Mouse (Mus musculus) gastrocnemius, adult 2 months (tissue): Measurements from ENCODE around the gene Tspan9. TPM values are rescaled to one million over a fixed set of nuclear protein-coding genes. Genes with fewer than 3 reads are reported as not detected.

Experiments
- DNase-seq: peaks from one replicate; pipeline ENCODE4 v3.0.0; 2022
- H3K27ac ChIP-seq: fragments of 200-600 bp; 2 replicates; pipeline ENCODE4 v1.8.1; 2022; ENCODE audit warnings: mild to moderate bottlenecking
- H3K4me3 ChIP-seq: fragments of 200-600 bp; 2 replicates; pipeline ENCODE4 v1.8.1; 2022; ENCODE audit warnings: mild to moderate bottlenecking, moderate library complexity
- CTCF ChIP-seq: fragments of 200-600 bp; IDR thresholded peaks from 2 replicates; pipeline ENCODE4 v1.8.1; 2022; ENCODE audit warnings: antibody characterized with exemption, mild to moderate bottlenecking, moderate library complexity
- intact Hi-C: fragments of 180-260 bp; cut with DNase I; formaldehyde crosslinking; loops from one replicate; pipeline ENCODE4 v1.15.1; 2025
- total RNA-seq, 2 experiments: library from RNA; stranded (reverse); gene quantifications; 2 replicates each; pipeline ENCODE4 v1.2.3; 2021

The Tspan9 gene
- total RNA-seq, 2 experiments from 2014 or later, result 21.8 to 41.9 TPM

DNA sequence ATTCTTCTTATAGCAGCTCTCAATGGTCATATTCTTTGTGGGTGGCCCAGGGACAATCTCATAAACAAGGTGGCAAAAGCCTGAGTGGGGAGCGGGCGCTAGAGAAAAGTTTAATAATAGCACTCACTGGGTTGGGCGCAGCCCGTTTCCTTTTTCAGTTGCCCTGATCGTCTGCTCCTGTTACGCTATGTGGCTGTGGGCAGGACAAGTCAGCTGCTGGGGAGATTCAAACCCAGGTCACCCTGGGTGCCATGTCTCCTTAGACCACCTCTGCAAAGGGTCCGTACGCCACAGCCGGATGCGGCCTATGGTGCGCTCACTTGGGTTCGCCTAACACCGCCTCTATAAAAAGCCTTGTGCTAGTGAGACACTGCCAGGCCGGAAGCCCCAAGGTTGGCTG, 156.0 kb downstream of the Tspan9 start:
- intact Hi-C loops, result no loop called here
- Histone ChIP-seq H3K27ac (peak overlapping the region; percentile 85), H3K4me3 (no peak overlapping the region)
- DNase-seq, result peak; percentile 63
- no peak for TF ChIP-seq CTCF

DNA sequence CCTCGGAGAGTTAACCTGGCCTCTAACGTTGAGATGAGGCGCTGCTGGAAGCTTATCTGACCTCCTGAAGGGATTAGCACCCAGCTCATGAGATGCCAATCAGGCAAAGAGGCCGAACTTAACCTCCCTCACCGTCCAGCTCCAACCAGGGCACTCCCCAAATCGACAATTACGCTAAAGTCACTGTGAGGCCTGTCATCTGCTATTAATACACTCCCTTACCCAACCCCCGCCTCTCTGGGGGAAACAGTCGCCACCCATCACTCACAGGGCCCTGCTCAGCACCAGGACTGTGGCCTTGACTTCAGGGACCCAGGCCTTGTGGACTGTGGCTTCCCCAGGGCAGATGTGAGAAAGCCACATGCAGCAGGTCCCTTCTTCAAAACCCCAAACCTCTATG, 157.0 kb downstream of the Tspan9 start:
- intact Hi-C loops, result no loop called here
- H3K27ac ChIP-seq, result peak overlapping the region; percentile 85
- H3K4me3 ChIP-seq, result no peak overlapping the region
- peak; percentile 61 for DNase-seq
- TF ChIP-seq CTCF, result no peak

DNA sequence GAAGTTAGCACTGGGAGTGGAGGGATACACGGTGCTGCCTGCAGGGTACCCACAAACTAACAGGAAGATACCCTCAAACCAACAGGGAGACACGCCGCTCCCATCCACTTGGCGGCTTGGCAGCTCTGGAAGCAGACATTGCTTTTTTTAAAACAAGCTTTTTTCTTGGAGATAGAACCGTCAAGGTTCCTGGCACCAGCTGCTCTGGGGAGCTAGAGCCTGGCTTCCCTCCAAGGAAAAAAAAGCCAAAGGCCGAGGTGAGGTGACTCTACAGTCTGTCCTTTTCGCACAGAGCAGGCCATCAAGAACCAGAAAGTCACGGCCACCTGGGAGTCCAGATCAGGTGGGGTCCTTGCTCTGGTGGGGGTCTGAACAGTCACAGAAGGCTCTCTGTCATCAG, 162.2 kb downstream of the Tspan9 start:
- intact Hi-C loops, result no loop called here
- H3K27ac ChIP-seq, result no peak overlapping the region
- DNase-seq, result no peak
- TF ChIP-seq CTCF, result no peak
- H3K4me3 ChIP-seq, result no peak overlapping the region

DNA sequence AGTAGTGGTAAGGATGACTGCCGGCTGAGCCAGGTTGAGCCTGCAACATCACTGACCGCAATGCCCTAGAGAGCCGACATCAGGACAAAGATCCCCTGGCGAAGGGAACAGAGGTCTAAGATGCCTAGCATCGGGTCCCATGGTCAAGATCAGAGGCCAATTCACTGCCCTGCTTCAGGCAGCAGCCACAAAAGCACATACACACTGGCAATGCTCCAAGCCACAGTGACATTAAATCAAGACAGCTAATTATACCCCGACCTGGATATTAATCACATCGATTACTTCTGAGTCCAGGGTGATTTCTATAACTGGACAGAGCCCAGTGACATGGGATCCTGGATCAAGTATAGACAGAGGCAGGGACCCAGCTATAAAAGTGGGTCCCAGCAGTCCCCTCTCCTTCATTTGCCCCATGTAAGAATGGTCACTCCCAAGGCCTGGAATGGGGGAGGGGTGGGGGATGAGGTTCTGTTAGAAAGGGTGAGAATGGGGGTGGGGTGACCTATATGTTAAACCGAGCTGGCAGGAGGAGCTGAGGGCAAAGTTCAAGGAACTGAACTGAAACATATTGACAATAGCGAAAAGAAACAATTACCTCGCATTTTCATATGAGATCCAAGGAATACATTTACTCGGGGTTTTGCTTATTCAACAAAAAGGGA, 162.9 kb downstream of the Tspan9 start:
- H3K27ac ChIP-seq, result no peak overlapping the region
- no peak for TF ChIP-seq CTCF
- H3K4me3 ChIP-seq, result no peak overlapping the region
- no peak for DNase-seq
- intact Hi-C loops, result no loop called here

DNA sequence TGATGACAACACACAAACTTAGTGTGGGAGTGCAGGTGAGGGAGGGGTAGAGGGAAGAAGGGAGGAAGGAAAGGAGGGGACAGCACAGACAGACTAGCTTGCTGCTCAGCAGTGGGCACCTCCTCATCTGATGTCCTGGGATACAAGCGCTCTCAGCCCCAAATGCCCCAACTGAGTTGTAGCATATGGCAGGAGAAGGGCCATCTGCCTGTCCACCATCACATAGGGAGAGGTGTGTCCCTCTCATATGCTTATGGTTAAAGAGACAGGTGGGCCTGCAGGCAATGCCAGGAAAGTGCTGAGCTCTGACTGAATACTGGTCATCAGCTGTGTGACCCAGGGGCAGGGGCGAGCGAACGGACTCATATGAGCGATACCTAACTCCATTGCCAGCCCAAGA, 163.6 kb downstream of the Tspan9 start:
- intact Hi-C loops, result no loop called here
- no peak overlapping the region for H3K4me3 ChIP-seq
- no peak for TF ChIP-seq CTCF

DNA sequence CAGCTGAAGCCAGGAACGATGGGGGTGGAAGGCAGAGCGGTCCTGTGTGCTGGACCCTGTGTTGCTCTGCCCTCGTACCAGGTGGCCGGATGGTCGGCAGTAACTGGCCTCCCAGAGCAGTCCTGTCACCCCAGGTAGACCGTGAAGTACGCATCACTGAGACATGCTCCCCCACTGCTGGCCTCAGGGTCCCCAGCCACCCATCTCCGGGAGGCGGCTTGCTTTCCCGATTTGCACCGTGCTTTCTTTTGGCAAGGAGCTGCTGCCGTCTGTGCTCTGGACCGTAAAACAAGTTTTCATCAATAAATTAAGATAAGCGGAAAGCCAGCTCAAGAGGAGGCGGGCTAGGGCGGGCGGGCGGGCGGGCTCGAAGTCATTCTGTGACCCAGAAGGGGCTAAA, 164.5 kb downstream of the Tspan9 start:
- no peak for TF ChIP-seq CTCF
- DNase-seq, result no peak
- intact Hi-C loops, result no loop called here
- H3K4me3 ChIP-seq, result no peak overlapping the region
- H3K27ac ChIP-seq, result no peak overlapping the region

More for the DNA sequence above, 163.6 kb downstream of the Tspan9 start:
- DNase-seq, result no peak
- H3K27ac ChIP-seq, result no peak overlapping the region

DNA sequence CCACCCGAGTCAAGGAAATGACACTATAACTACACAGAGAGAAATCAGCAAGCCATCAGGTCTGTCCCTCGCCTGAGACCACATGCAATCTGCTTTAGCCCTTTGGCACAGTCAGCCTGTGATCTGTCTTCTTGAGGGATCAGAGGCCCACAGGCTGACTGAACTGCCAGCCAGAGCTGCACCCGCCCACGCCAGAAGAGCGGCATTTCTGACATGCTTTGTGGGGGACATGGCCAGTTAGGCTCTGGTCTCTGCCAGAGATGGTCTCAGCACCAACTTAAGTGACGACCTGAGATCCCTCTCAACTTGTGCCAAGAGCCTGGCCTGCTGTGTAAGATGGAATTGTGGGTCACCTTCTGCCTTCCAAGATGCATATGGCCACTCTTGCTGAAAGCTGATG, 166.7 kb downstream of the Tspan9 start:
- no peak for TF ChIP-seq CTCF
- H3K4me3 ChIP-seq, result no peak overlapping the region
- no peak for DNase-seq
- no peak overlapping the region for H3K27ac ChIP-seq
- intact Hi-C loops, result no loop called here

DNA sequence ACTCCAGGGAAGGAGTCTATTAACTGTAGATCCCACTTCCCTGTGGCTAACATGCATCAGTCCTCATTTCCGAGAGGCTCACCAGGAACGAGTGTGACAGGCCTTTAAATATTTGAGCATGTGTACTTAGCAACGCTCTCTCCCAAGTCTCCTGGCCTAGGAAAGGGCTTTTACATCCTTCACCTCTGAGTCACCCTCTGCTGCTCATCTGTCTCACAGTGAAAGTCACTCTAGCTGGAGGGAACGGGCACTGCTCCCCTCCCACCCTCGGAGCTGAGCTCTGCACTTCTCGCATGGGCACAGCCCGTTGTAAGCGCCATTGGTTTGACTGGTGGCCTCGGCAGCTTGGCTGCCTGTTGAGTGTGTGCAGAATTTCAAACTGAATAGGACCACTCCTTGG, 169.4 kb downstream of the Tspan9 start:
- H3K4me3 ChIP-seq, result no peak overlapping the region
- H3K27ac ChIP-seq, result no peak overlapping the region
- intact Hi-C loops, result loop anchor here (5.0 kb wide), 1 partner anchor 103 kb away; no protein-coding TSS in a partner anchor
- DNase-seq, result no peak
- TF ChIP-seq CTCF, result no peak

DNA sequence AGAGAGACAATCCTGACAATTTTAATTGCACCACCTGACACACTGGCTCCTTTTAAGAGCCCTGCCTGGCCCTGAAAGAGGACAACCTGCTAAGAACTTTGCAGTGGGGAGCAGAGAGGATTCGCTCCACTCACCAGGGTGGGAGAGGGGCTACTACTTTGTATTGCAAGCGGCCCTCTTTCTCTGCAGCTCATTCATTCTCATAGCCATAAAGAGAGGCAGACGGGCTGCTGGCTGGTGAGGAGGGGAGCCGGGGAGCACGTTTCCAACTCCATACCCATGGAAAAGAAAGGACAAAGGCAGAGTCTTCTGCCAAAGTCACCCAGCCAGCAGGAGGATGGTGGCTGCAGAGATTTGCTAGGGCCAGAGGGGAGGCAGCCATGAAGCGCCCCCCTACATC, 169.8 kb downstream of the Tspan9 start:
- TF ChIP-seq CTCF, result no peak
- DNase-seq, result no peak
- intact Hi-C loops, result loop anchor here (5.0 kb wide), 1 partner anchor 104 kb away; no protein-coding TSS in a partner anchor
- Histone ChIP-seq H3K4me3 (no peak overlapping the region), H3K27ac (no peak overlapping the region)

DNA sequence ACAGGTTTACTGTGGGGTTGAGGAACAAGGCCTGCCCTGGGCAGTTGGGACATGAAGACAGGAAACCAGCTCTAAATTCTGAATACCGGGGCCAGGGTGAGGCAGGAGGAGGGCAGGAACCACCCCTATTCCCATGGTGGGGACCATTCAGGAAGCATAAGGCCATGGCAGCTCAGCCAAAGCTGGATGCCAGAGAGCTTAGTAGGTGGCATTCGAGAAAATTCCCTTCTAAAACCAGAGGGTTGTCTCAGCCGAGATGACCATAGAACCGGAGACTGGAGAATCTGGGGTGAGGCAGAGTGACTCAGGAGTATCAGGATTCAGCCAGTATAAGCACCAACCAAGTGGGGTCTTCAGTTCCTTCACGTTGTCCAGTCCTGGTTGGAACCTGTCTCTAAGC, 171.5 kb downstream of the Tspan9 start:
- H3K27ac ChIP-seq, result no peak overlapping the region
- H3K4me3 ChIP-seq, result no peak overlapping the region
- no peak for DNase-seq
- no peak for TF ChIP-seq CTCF
- intact Hi-C loops, result loop anchor here (2.0 to 5.0 kb wide), 3 partner anchors 57 to 173 kb away; no protein-coding TSS in a partner anchor

DNA sequence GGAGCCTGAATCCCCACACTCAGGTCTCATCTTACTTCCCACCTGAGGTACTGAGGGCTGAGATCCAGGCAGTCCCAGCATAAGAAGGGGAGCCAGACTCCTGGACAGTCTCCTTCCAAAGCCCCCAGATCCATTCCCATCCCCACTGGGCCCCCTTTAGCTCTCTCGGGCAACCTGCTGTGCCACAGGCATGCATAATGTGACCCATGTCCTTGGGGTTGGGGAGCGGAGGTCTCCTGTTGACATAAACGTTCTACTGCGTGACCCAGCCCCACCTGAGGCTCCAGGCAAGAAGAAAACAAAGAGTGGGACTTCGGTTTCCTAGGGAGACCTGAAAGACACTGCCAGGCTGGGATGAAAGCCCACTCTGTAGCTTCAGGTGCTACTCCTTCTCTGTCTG, 172.5 kb downstream of the Tspan9 start:
- DNase-seq, result no peak
- TF ChIP-seq CTCF, result no peak
- Histone ChIP-seq H3K4me3 (no peak overlapping the region), H3K27ac (no peak overlapping the region)
- intact Hi-C loops, result loop anchor here (1.0 to 5.0 kb wide), 4 partner anchors 58 to 174 kb away; no protein-coding TSS in a partner anchor

DNA sequence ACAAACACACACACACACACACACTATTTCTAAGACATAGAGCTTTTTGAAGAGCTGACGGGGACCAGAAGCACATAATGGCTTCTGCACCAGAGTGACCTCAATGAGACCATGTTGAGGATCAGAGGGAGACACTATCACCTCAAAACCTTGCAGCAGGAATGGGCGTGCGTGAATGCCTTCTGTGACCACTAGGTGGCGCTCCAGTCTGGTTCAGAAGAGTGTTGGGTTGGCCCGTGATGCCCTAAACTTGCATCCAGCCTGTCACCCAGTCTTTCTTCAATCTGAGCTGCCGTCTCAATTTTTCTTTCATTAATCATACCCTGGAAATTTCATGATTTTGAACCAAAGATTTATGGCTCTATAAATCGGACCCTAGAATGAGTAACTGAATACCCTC, 173.3 kb downstream of the Tspan9 start:
- intact Hi-C loops, result loop anchor here (1.0 to 5.0 kb wide), 4 partner anchors 59 to 175 kb away; no protein-coding TSS in a partner anchor
- no peak overlapping the region for H3K4me3 ChIP-seq
- DNase-seq, result peak; percentile 86
- peak; percentile 99 for TF ChIP-seq CTCF
- no peak overlapping the region for H3K27ac ChIP-seq

DNA sequence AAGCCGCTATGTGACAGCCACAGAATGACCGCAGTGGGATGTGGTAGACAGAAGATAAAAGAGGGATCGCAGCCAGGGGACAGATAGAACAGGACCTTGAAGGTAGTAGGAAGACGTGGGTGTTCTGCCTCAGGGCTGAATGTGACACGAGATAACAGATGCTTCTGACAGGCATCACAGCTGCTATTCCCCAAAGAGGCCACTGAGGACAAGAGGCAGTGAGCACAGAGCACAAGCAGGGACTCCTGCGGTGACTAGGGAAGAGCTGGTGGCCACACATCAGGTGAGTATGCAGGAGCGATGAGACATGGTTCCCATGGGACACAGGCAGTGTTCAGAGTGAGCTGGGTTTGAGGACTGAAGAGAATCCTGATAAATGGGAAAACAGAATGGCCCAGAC, 173.7 kb downstream of the Tspan9 start:
- intact Hi-C loops, result loop anchor here (1.0 to 5.0 kb wide), 4 partner anchors 59 to 175 kb away; no protein-coding TSS in a partner anchor
- Histone ChIP-seq H3K4me3 (no peak overlapping the region), H3K27ac (no peak overlapping the region)
- no peak for DNase-seq
- no peak for TF ChIP-seq CTCF

DNA sequence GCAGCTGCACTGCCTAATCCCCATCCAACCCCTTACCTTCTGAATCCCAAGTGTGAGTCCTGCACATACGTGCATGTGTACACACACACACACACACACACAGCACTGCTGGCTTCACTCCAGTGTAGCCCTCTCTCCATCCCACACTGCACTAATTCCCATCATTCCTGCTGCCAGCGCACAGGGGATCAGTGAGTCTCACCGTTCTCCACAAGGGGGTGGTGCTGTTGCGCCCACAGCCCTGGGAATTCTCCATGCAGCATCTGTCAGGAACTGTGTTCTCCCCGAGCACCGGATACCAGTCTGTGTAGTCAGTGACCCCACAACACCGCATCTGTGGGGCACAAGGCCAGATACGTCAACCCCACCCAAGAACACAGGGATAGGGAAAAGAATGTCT, 177.9 kb downstream of the Tspan9 start:
- intact Hi-C loops, result no loop called here
- peak; percentile 31; the same call in 1 of the 2 replicates for TF ChIP-seq CTCF
- no peak overlapping the region for H3K4me3 ChIP-seq
- H3K27ac ChIP-seq, result no peak overlapping the region
- DNase-seq, result no peak
